In the genomic region with DNA sequence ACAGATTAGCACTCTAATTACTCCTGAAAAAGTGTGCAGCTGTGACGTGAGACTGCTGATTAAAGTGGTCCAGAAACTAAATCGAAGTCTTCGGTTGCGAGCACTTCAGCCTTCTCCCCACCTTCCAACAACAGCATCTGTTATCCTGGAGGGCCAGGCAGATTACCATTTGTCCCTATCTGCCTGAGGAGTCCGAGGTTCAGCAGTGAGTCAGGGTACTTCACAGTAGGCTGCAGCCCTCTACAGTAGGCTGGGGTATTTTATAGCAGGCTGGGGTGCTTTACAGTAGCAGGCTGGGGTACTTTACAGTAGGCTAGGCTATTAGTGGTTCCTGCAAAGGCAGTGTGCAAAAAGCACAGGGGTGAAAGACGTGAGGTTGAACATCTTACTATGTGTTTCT, we compare ENCODE assay signal across 17 mouse cellular contexts.
"Had no signal": no experiment of that assay in that cellular context is flagged by ENCODE, and none has a peak within 500 bp of the region (broad histone marks: within the 10 kb centered on the region; RNA-seq: fewer than 3 reads in every experiment).

No protein-coding gene starts in this region.

- H3K36me3 ChIP-seq: midbrain, embryonic 10.5 days; midbrain, embryonic 12.5 days had no signal

- H3K9ac ChIP-seq: lung, embryonic 14.5 days; midbrain, embryonic 12.5 days had no signal

- H3K4me3 ChIP-seq: midbrain, embryonic 10.5 days; midbrain, embryonic 12.5 days; myocyte had no signal

- ATAC-seq: midbrain, embryonic 16.5 days had no signal

- DNase-seq: lung, adult 18-20 months; lung, embryonic 14.5 days; lung, postnatal 10 days; lung, postnatal 4 days; midbrain, embryonic 14.5 days; retina, postnatal 1 day; right cerebral cortex, adult 18-20 months; right cerebral cortex, postnatal 25 days; right cerebral cortex, postnatal 4 days; spleen, adult 18-20 months; thymus, adult 18-20 months; thymus, postnatal 14 days; thymus, postnatal 36 days had no signal

- H3K9me3 ChIP-seq: midbrain, embryonic 10.5 days; midbrain, embryonic 12.5 days had no signal

- H3K27ac ChIP-seq: midbrain, embryonic 10.5 days; midbrain, embryonic 12.5 days had no signal

- H3K4me2 ChIP-seq: lung, embryonic 14.5 days; midbrain, embryonic 12.5 days had no signal
